Mouse (Mus musculus) neural tube, embryonic 10.5 days (tissue): ENCODE measurements around the gene Bdh1.

Experiments used
- DNase-seq: peaks from one replicate; pipeline ENCODE4 v3.0.0-alpha.2; 2017; ENCODE audit warnings: low spot score; ENCODE audit errors: extremely low spot score

Gene Bdh1

GRCm38 (mm10) chr16:31428675-31429470 lies 6.8 kb downstream of the Bdh1 start:
- DNase-seq = peak; percentile 74

DNA sequence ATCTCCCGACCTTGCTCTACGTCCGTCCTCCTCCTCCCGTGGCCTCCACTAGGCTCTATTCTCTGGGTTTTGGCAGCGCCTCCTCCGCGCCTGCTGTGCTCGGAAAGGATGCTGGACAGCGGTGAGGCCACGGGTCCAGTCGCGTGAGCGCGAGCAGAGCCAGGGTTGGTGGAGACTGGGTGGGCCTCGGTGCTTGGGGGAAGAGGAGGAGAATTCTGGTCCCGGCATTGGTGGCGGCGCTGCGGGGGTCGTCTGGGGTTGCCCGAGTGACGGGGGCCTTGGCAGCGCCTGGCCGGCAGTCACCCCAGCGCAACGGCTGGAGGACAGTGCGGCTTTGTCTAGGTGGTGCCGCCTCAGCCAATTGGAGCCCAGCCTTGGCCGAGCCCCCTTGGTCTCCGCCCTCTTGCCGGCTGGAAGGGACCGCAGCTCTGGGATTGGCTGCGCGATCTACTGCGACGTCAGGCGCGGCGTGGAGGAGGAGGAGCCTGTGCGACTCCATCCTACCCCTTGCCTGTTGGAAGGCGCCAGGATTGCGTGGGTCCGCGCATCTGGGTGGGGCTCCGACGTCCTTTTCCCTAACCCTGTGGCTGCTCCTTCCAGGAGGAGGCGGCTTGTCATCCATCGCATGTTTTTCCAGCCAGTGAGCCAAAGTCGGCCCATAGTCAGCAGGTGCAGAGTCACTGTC lies 7.5 kb downstream of the Bdh1 start:
- peak; percentile 89 for DNase-seq

GRCm38 (mm10) chr16:31433466-31434110 lies 11.5 kb downstream of the Bdh1 start:
- no peak for DNase-seq

DNA sequence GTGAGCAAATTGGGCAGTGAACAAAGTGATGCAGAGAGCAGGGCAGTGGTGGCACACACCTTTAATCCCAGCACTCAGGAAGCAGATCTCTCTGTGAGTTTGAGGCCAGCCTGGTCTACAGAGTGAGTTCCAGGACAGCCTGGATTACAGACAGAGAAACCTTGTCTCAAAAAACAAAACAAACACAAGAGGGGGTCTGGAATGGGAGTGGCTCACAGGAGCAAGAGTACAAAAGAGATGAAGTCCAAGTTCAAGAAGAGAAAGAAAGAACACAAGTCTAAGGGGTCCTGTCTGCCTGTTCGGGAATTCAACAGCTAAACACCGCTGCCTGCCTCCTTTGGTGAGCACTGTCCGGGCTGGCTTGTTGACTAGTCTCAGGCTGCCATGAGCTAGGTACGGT lies 13.1 kb downstream of the Bdh1 start:
- DNase-seq = no peak

- no peak for DNase-seq
These were observed 14.0 kb downstream of the Bdh1 start for GRCm38 (mm10) chr16:31436085-31436484.

GRCm38 (mm10) chr16:31437358-31437757 lies 15.3 kb downstream of the Bdh1 start:
- DNase-seq = no peak

DNA sequence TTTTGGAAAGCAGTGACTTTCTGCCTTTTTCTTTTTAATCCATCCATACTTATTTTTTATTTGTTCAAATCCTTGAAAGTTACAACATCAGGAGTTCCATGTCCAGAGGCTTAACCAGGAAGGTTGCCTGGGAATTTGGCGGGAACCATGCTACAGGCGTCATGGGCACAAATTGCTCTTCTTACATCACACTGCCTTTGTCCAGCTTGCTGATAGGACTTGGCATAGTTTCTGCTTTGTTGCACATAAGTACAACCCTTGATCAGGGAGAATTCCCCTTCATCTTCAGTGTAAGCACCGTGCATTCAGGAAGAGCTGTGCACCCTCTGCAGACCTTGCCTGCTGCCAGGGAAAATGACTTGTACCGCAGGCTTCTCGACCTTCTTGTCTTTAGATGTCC lies 17.4 kb downstream of the Bdh1 start:
- no peak for DNase-seq

DNA sequence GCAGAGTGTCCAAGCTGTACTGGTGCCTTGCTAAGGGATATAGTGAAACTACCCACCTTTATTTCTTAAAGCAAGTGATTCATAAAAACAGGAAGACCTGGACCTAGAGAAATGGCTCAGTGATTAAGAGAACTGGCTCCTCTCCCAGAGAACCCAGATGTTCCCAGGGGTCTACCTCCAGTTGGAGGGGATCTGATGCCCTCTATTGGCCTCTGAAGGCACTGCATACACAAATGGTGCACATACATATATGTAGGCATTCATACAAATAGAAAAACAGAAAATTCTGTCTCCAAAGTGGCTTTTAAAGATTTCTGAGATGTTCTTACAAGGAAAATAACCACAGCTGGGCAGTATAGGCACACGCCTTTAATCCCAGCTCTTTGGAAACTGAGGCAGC lies 18.0 kb downstream of the Bdh1 start:
- DNase-seq = no peak

DNA sequence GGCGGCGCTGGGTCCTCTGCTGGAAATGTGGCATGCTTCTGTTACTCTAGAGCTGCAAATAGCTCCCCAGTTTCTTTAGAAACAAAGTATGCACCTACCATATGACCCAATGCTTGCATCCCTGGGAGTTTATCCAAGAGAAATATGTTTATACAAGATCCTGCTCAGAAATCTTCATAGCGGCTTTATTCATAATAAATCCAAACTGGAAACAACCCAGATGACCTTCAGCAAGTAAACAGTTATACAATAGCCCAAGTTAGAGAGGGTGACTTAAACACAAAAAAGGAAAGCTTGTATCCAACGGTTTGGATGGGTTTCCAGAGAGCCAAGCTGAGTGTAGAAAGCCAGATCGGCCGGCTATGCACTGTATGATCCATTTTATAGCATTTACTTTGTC lies 22.4 kb downstream of the Bdh1 start:
- DNase-seq = no peak

DNA sequence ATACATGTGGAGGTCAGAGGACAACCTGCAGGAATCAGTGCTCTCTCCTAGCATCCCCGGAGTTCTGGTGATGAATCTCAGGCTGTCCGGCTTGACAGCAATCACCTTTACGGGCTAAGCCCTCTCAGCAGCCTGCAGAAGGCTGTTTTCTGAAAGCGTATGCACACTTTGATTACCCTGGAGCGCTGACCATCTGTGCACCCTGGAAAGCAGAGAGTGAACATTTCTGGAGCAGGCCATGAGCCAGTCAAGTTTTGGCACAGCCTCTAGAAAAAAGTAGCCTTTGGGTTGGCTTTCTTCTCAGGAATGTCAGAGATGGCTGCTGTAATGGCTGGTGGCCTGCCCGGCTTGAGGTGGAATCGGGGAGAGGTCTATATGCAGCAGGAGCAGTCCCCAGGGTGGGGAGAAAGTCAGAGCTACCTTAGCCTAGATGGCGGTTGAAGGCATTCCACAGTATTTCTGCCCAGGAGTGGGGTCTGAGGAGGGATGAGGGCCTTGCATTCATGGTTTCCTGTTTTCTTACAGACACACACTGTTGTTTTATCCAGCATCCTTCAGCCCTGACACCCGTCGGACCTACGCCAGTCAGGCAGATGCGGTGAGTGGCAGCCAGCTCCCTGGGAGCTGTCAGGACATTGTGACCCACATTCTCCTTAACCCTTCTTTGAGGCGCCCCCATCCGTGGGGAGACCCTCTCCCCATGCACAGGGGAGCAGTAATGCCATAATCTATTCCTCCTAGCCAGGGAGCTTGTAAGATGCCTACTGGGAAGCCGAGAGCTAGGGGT lies 24.2 kb downstream of the Bdh1 start:
- DNase-seq = no peak

GRCm38 (mm10) chr16:31449973-31450372 lies 27.9 kb downstream of the Bdh1 start:
- no peak for DNase-seq

GRCm38 (mm10) chr16:31451235-31451634 lies 29.2 kb downstream of the Bdh1 start:
- DNase-seq = no peak

GRCm38 (mm10) chr16:31452467-31452866 lies 30.4 kb downstream of the Bdh1 start:
- no peak for DNase-seq

- no peak for DNase-seq
These were observed 31.9 kb downstream of the Bdh1 start for GRCm38 (mm10) chr16:31454013-31454412.

GRCm38 (mm10) chr16:31455276-31456045 lies 33.4 kb downstream of the Bdh1 start:
- DNase-seq = no peak

DNA sequence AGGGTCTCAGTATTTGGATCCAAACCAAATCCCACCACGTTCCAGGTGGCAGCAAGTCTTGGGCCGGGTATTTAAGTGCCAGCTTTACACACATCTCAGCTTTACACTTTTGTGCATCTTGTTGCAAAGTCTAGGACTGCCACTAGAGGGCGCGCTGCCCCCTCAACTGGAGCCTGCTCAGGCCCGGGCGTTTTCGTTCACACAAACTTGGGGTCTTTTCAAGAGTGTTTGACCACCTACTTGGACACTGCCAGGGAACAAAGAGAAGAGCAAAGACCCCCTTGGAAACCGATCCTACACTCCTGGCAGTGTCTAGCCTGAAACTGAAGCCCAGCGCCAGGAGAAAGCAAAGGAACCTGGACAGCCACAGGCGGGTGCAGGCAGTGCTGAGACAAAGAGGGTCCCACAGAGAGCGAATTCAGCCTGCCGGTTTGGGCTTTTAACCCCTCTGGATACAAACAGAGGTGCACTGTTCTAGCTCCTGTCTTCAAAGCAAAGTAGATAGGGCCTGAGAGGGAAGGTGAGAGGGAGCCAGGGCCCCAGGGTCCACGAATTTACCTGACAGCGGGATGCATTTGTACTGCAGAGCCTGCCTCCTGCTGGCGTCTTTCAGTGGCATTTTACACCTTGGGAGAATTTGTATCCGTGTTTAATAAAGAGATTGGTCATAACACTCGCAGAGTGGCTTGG lies 36.3 kb downstream of the Bdh1 start:
- DNase-seq = peak; percentile 95

DNA sequence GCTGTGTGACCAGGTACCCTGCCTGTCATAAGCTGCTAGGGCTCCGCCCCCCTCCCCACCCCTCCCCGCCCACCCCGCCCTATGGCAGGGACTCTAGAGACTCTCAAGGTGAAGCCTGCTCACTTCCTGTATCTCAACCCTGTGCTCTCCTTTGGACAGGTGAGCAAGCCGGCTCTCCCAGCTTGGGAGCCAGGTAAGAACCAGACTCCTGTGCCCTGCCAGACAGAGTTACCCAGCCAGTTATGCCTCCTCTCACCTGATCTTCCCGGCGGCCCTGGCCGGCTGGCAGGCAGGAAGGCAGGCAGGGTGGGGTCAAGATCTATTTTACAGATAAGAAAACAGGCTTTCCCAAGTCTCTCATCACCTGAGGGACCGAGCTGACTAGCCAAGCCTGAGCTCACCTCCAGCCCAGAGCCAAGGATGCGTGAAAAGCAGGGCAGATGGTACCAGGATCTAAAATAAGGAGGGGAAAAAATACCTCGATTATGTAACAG lies 37.9 kb downstream of the Bdh1 start:
- no peak for DNase-seq

- DNase-seq = no peak
These were observed 38.4 kb downstream of the Bdh1 start for GRCm38 (mm10) chr16:31460506-31460905.

GRCm38 (mm10) chr16:31461046-31461445 lies 39.0 kb downstream of the Bdh1 start:
- DNase-seq = no peak

DNA sequence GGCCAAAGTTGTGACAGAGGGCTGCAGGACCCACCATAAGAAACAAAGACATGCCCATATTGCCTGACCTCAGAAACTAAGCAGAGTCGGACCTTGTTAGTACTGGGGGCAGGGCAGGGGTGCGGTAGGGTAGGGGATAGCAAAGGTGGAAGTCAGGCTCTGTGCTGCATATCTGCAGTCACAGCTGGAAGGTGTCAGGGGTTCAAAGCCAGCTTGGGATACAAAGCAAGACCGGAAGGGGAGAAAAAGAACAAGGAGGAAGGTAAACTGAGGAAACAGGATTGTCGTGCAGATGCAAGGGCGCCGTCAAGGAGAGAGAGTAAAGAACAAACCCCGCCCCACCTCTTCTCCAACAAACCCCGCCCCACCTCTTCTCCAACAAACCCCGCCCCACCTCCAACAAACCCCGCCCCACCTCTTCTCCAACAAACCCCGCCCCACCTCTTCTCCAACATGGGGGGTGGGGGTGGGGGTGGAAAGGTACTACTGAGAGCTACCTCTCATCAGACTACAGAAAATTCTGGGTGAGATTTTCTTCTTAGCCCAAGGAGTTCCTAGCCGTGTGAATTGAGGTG lies 40.1 kb downstream of the Bdh1 start:
- DNase-seq = no peak
